Mouse (Mus musculus) MEL (cell line): ENCODE measurements around the gene Senp8. TPM values are rescaled to one million over a fixed set of nuclear protein-coding genes. Genes with fewer than 3 reads are reported as not detected.
A peak's percentile ranks its signal among the peaks of the same experiment; 100 is the strongest.

Source experiments
- DNase-seq: peaks from one replicate; pipeline ENCODE4 v3.0.0; 2011; ENCODE audit warnings: low read depth, low spot score
- H3K27ac ChIP-seq: 2 replicates; pipeline ENCODE4 v1.5.1; 2012; ENCODE audit warnings: low read depth, mild to moderate bottlenecking, control low read depth, low read length, moderate library complexity; ENCODE audit not compliant: control insufficient read depth
- H3K27me3 ChIP-seq, 2 experiments: fragments of 150-350 bp in 1 of 2; sonication (generic) in 1 of 2; 2 replicates each; pipeline ENCODE4 v1.6.1; 2012; ENCODE audit warnings: low read length in 2 of 2, mild to moderate bottlenecking in 2 of 2, improper control_type of control experiment in 1 of 2, moderate library complexity in 1 of 2; ENCODE audit not compliant: insufficient read depth in 2 of 2, control insufficient read depth in 1 of 2
- H3K36me3 ChIP-seq, 2 experiments: 2 replicates each; pipeline ENCODE4 v1.6.1; 2012 to 2014; ENCODE audit warnings: low read length in 2 of 2, improper control_type of control experiment in 1 of 2, inconsistent platforms in 1 of 2, mild to moderate bottlenecking in 1 of 2; ENCODE audit not compliant: insufficient read depth in 2 of 2, control insufficient read depth in 1 of 2
- H3K4me1 ChIP-seq, 2 experiments: fragments of 150-350 bp in 1 of 2; sonication (generic) in 1 of 2; 2 replicates each; pipeline ENCODE4 v1.6.1; 2012; ENCODE audit warnings: low read length in 2 of 2, improper control_type of control experiment in 1 of 2, mild to moderate bottlenecking in 1 of 2; ENCODE audit not compliant: insufficient read depth in 2 of 2, control insufficient read depth in 1 of 2
- H3K4me3 ChIP-seq, 2 experiments: fragments of 150-350 bp in 1 of 2; sonication (generic) in 1 of 2; 2 replicates each; pipeline ENCODE4 v1.5.1; 2012; ENCODE audit warnings: low read depth in 2 of 2, low read length in 2 of 2, mild to moderate bottlenecking in 2 of 2, moderate library complexity in 2 of 2, control low read depth in 1 of 2, improper control_type of control experiment in 1 of 2; ENCODE audit not compliant: control insufficient read depth in 1 of 2, insufficient read depth in 1 of 2
- H3K79me2 ChIP-seq: 2 replicates; pipeline ENCODE4 v1.6.1; 2012; ENCODE audit warnings: mild to moderate bottlenecking, low read length, moderate library complexity; ENCODE audit not compliant: control insufficient read depth, poor library complexity, insufficient read depth
- H3K9ac ChIP-seq: 2 replicates; pipeline ENCODE4 v1.6.1; 2012; ENCODE audit warnings: low read depth, mild to moderate bottlenecking, control low read depth, low read length, moderate library complexity; ENCODE audit not compliant: control insufficient read depth, poor library complexity, severe bottlenecking
- H3K9me3 ChIP-seq: fragments of 150-350 bp; sonication (generic); replicated peaks from 2 replicates; pipeline ENCODE4 v1.6.1; 2012; ENCODE audit warnings: mild to moderate bottlenecking, low read length, improper control_type of control experiment, moderate library complexity; ENCODE audit not compliant: insufficient read depth
- CHD1 ChIP-seq: IDR thresholded peaks from 2 replicates; pipeline ENCODE4 v1.6.1; 2012; ENCODE audit warnings: low read depth, mild to moderate bottlenecking, inconsistent platforms, low read length, improper control_type of control experiment
- CHD2 ChIP-seq: IDR thresholded peaks from 2 replicates; pipeline ENCODE4 v1.6.1; 2011; ENCODE audit warnings: low read length, improper control_type of control experiment
- CTCF ChIP-seq, 3 experiments: IDR thresholded peaks in 2 of 3; conservative IDR thresholded peaks in 1 of 3; 2 replicates each; pipeline ENCODE4 v1.5.1; 2011 to 2012; ENCODE audit warnings: low read length in 3 of 3, low read depth in 2 of 3, mild to moderate bottlenecking in 2 of 3, improper control_type of control experiment in 1 of 3, inconsistent platforms in 1 of 3, mixed read lengths in 1 of 3, moderate library complexity in 1 of 3; ENCODE audit not compliant: control insufficient read depth in 1 of 3, insufficient read depth in 1 of 3, poor library complexity in 1 of 3, severe bottlenecking in 1 of 3
- EP300 ChIP-seq, 2 experiments: IDR thresholded peaks; 2 replicates each; pipeline ENCODE4 v1.6.1; 2011; ENCODE audit warnings: improper control_type of control experiment in 2 of 2, low read length in 2 of 2, low read depth in 1 of 2, mild to moderate bottlenecking in 1 of 2
- ETS1 ChIP-seq: IDR thresholded peaks from 2 replicates; pipeline ENCODE4 v1.6.1; 2012; ENCODE audit warnings: low read depth, mild to moderate bottlenecking, inconsistent platforms, low read length, improper control_type of control experiment, moderate library complexity
- GABPA ChIP-seq: IDR thresholded peaks from 2 replicates; pipeline ENCODE4 v1.6.1; 2012; ENCODE audit warnings: low read depth, mild to moderate bottlenecking, inconsistent platforms, low read length, improper control_type of control experiment, moderate library complexity
- GATA1 ChIP-seq: IDR thresholded peaks from 2 replicates; pipeline ENCODE4 v1.6.1; 2011; ENCODE audit warnings: low read depth, low read length, improper control_type of control experiment
- HCFC1 ChIP-seq: IDR thresholded peaks from 2 replicates; pipeline ENCODE4 v1.6.1; 2012; ENCODE audit warnings: low read depth, mild to moderate bottlenecking, inconsistent platforms, low read length, improper control_type of control experiment, moderate library complexity
- JUND ChIP-seq: IDR thresholded peaks from 2 replicates; pipeline ENCODE4 v1.6.1; 2011; ENCODE audit warnings: low read depth, mild to moderate bottlenecking, improper control_type of control experiment, low read length
- KAT2A ChIP-seq: conservative IDR thresholded peaks from 2 replicates; pipeline ENCODE4 v1.6.1; 2012; ENCODE audit warnings: low read depth, low read length, improper control_type of control experiment, inconsistent platforms
- MAFK ChIP-seq: IDR thresholded peaks from 2 replicates; pipeline ENCODE4 v1.6.1; 2011; ENCODE audit warnings: low read depth, mild to moderate bottlenecking, low read length, improper control_type of control experiment, borderline replicate concordance
- MAX ChIP-seq: IDR thresholded peaks from 2 replicates; pipeline ENCODE4 v1.6.1; 2011; ENCODE audit warnings: low read length, improper control_type of control experiment
- MEF2A ChIP-seq: IDR thresholded peaks from 2 replicates; pipeline ENCODE4 v1.6.1; 2014; ENCODE audit warnings: low read depth, mild to moderate bottlenecking, inconsistent platforms, low read length, improper control_type of control experiment; ENCODE audit not compliant: poor library complexity, insufficient replicate concordance, severe bottlenecking; ENCODE audit errors: extremely low read depth
- MXI1 ChIP-seq: IDR thresholded peaks from 2 replicates; pipeline ENCODE4 v1.6.1; 2011; ENCODE audit warnings: mild to moderate bottlenecking, low read depth, low read length, improper control_type of control experiment
- MYC ChIP-seq: IDR thresholded peaks from 2 replicates; pipeline ENCODE4 v1.6.1; 2011; ENCODE audit warnings: low read depth, mild to moderate bottlenecking, low read length, improper control_type of control experiment, moderate library complexity
- NELFE ChIP-seq: IDR thresholded peaks from 2 replicates; pipeline ENCODE4 v1.6.1; 2011; ENCODE audit warnings: low read depth, low read length, improper control_type of control experiment
- POLR2A ChIP-seq, 2 experiments: IDR thresholded peaks; 2 replicates each; pipeline ENCODE4 v1.6.1; 2011 to 2012; ENCODE audit warnings: low read length in 2 of 2, mild to moderate bottlenecking in 2 of 2, control low read depth in 1 of 2, improper control_type of control experiment in 1 of 2, low read depth in 1 of 2, moderate library complexity in 1 of 2; ENCODE audit not compliant: control insufficient read depth in 1 of 2, insufficient read depth in 1 of 2, poor library complexity in 1 of 2
- POLR2AphosphoS5 ChIP-seq: IDR thresholded peaks from 2 replicates; pipeline ENCODE4 v1.6.1; 2012; ENCODE audit warnings: low read depth, borderline replicate concordance, mild to moderate bottlenecking, inconsistent platforms, low read length, moderate library complexity, mixed read lengths
- RCOR1 ChIP-seq: IDR thresholded peaks from 2 replicates; pipeline ENCODE4 v1.6.1; 2012; ENCODE audit warnings: low read depth, mild to moderate bottlenecking, inconsistent platforms, low read length, improper control_type of control experiment
- SIN3A ChIP-seq: IDR thresholded peaks from 2 replicates; pipeline ENCODE4 v1.6.1; 2012; ENCODE audit warnings: low read length, improper control_type of control experiment, inconsistent platforms
- SMC3 ChIP-seq: IDR thresholded peaks from 2 replicates; pipeline ENCODE4 v1.6.1; 2011; ENCODE audit warnings: low read depth, low read length, improper control_type of control experiment
- TAL1 ChIP-seq: IDR thresholded peaks from 2 replicates; pipeline ENCODE4 v1.6.1; 2012; ENCODE audit warnings: mild to moderate bottlenecking, inconsistent platforms, low read length, moderate library complexity, mixed read lengths
- TBP ChIP-seq: IDR thresholded peaks from 2 replicates; pipeline ENCODE4 v1.8.0; 2011; ENCODE audit warnings: low read depth, low read length, improper control_type of control experiment
- UBTF ChIP-seq: IDR thresholded peaks from 2 replicates; pipeline ENCODE4 v1.6.1; 2012; ENCODE audit warnings: low read depth, mild to moderate bottlenecking, inconsistent platforms, low read length, improper control_type of control experiment, moderate library complexity, borderline replicate concordance; ENCODE audit not compliant: insufficient read depth
- USF1 ChIP-seq: IDR thresholded peaks from 2 replicates; pipeline ENCODE4 v1.6.1; 2014; ENCODE audit warnings: low read depth, mild to moderate bottlenecking, inconsistent platforms, low read length, improper control_type of control experiment, moderate library complexity
- USF2 ChIP-seq, 2 experiments: IDR thresholded peaks; 2 replicates each; pipeline ENCODE4 v1.6.1; 2011 to 2012; ENCODE audit warnings: improper control_type of control experiment in 2 of 2, low read length in 2 of 2, borderline replicate concordance in 1 of 2, inconsistent platforms in 1 of 2, low read depth in 1 of 2, mild to moderate bottlenecking in 1 of 2; ENCODE audit not compliant: insufficient read depth in 1 of 2
- ZC3H11A ChIP-seq: IDR thresholded peaks from 2 replicates; pipeline ENCODE4 v1.6.1; 2012; ENCODE audit warnings: low read depth, mild to moderate bottlenecking, inconsistent platforms, low read length, improper control_type of control experiment
- ZMIZ1 ChIP-seq: IDR thresholded peaks from 2 replicates; pipeline ENCODE4 v1.6.1; 2012; ENCODE audit warnings: low read depth, mild to moderate bottlenecking, inconsistent platforms, low read length, improper control_type of control experiment, moderate library complexity
- ZNF384 ChIP-seq: IDR thresholded peaks from 2 replicates; pipeline ENCODE4 v1.6.1; 2012; ENCODE audit warnings: low read depth, mild to moderate bottlenecking, inconsistent platforms, low read length, improper control_type of control experiment
- polyA plus RNA-seq, 2 experiments: library from polyadenylated mRNA; stranded (reverse) in 1 of 2; unstranded in 1 of 2; fragments of >175 nt in 1 of 2; fragments of >200 nt in 1 of 2; gene quantifications; 2 replicates each; pipeline versions ENCODE4 v1.2.1 to v1.2.4; 2012; ENCODE audit warnings: low replicate concordance in 2 of 2, low read depth in 1 of 2; ENCODE audit not compliant: insufficient read length in 2 of 2, insufficient read depth in 1 of 2, missing spikeins in 1 of 2
- total RNA-seq: library from RNA; depleted of rRNA; stranded (reverse); fragments of 300-350 nt; gene quantifications from 2 replicates; pipeline ENCODE4 v1.2.3, GENCODE M21; 2012

Senp8 gene
- total and polyA plus RNA-seq, 3 experiments: 2.7 to 5.5 TPM; not detected in 1

GRCm38 (mm10) chr9:59755199-59755598 is 4.7 kb upstream of the Senp8 start:
- Histone ChIP-seq H3K36me3 (peaks cover 0 to 11% of the 10 kb centered on the region in 2 experiments; a peak in 2 of 4 replicates), H3K79me2 (peaks cover 7% of the 10 kb centered on the region), H3K9me3 (no peaks in the 10 kb centered on the region), H3K4me1 (peaks cover 2 to 9% of the 10 kb centered on the region in 2 experiments; a peak in 3 of 4 replicates), H3K4me3 (no peak overlapping the region)
- TF ChIP-seq USF2 (IDR thresholded peaks at IDR 0.05; ENCODE audit: borderline replicate concordance in 1 of 2, insufficient read depth in 1 of 2, low read depth in 1 of 2, low read length in 2 of 2): peak in 1 of 2 experiments; percentile 46; a peak in 1 of 4 replicates
- no peak for TF ChIP-seq MAFK
- peak; percentile 59; the same call in 1 of the 2 replicates for TF ChIP-seq ETS1
- TF ChIP-seq ZNF384: peak; percentile 29; the same call in 1 of the 2 replicates
- peak; percentile 19; the same call in 1 of the 2 replicates for TF ChIP-seq RCOR1
- peak; percentile 90 for TF ChIP-seq MXI1
- TF ChIP-seq EP300 (IDR thresholded peaks at IDR 0.05; ENCODE audit: low read depth in 1 of 2, low read length in 2 of 2): 0 out of 4 replicates have a peak, but pooled peaks of 1 of the 2 experiments have one; percentile 43
- TF ChIP-seq CHD2: no peak
- peak; percentile 84 for TF ChIP-seq USF1
- no peak for TF ChIP-seq ZC3H11A
- peak; percentile 84 for TF ChIP-seq MYC
- TF ChIP-seq MAX: peak; percentile 97
- TF ChIP-seq GATA1: peak; percentile 67; the same call in 1 of the 2 replicates
- TF ChIP-seq SIN3A: peak; percentile 84
- no peak for TF ChIP-seq GABPA
- TF ChIP-seq CHD1: no peak
- TF ChIP-seq, all 39 proteins: peak for 11
- DNase-seq: peak; percentile 74
- Histone ChIP-seq H3K27me3 (no peaks in the 10 kb centered on the region), H3K27ac (no peak overlapping the region), H3K9ac (no peak overlapping the region)

GRCm38 (mm10) chr9:59751966-59752365 is 1.5 kb upstream of the Senp8 start:
- H3K4me1 ChIP-seq: peaks cover 6 to 12% of the 10 kb centered on the region in 2 experiments; a peak in 3 of 4 replicates
- no peak for TF ChIP-seq MXI1
- no peak for TF ChIP-seq MEF2A
- TF ChIP-seq POLR2AphosphoS5: no peak
- no peak for TF ChIP-seq CHD1
- no peak for TF ChIP-seq GATA1
- no peak for TF ChIP-seq CTCF (IDR thresholded peaks at IDR 0.05 in 2 of 3, conservative IDR thresholded peaks at IDR 0.05 in 1 of 3; ENCODE audit: control insufficient read depth in 1 of 3, insufficient read depth in 1 of 3, low read depth in 2 of 3, low read length in 3 of 3, poor library complexity in 1 of 3, severe bottlenecking in 1 of 3)
- TF ChIP-seq TBP: no peak
- TF ChIP-seq MAFK: no peak
- TF ChIP-seq ZNF384: no peak
- no peak for TF ChIP-seq CHD2
- no peak for TF ChIP-seq JUND
- no peak for TF ChIP-seq UBTF
- no peak for TF ChIP-seq EP300 (IDR thresholded peaks at IDR 0.05; ENCODE audit: low read depth in 1 of 2, low read length in 2 of 2)
- no peak for TF ChIP-seq SMC3
- TF ChIP-seq ZMIZ1: no peak
- no peak for TF ChIP-seq TAL1
- no peak for TF ChIP-seq POLR2A (IDR thresholded peaks at IDR 0.05; ENCODE audit: control insufficient read depth in 1 of 2, insufficient read depth in 1 of 2, low read depth in 1 of 2, low read length in 2 of 2, poor library complexity in 1 of 2)
- no peak for TF ChIP-seq KAT2A
- no peak for TF ChIP-seq NELFE
- no peak for TF ChIP-seq HCFC1
- peaks cover 0 to 17% of the 10 kb centered on the region in 2 experiments; a peak in 2 of 4 replicates for H3K36me3 ChIP-seq
- peak overlapping the region; percentile 48 to 99 for H3K4me3 ChIP-seq
- peaks cover 7% of the 10 kb centered on the region for H3K79me2 ChIP-seq
- peak; percentile 44 for DNase-seq
- peak overlapping the region; percentile 49 for H3K9ac ChIP-seq
- no peaks in the 10 kb centered on the region for H3K9me3 ChIP-seq
- H3K27ac ChIP-seq: no peak overlapping the region
- H3K27me3 ChIP-seq: no peaks in the 10 kb centered on the region
